7 mouse cellular contexts compared by ENCODE assay signal in the genomic region with DNA sequence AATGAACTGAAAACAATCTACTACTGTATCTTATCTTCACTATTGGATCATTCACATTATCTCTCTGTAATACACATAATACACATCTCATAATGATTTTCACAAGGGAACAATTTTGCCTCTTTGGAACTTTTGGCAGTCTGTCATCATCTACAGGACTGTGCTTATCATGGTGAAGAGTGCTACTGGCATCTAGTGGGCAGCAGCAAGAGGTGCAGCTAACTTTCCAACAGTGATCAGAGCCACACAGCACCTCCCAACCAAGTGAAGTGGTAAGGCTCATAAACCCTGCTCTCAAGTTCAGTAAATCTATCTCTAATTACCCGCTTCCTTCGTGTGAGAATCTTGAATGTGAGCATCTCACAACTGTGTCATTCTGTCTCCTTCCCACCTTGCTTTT. TPM values are rescaled to one million over a fixed set of nuclear protein-coding genes. Genes with fewer than 3 reads are reported as not detected.
DNase-seq lines count a peak whose midpoint lies in the region; ATAC-seq and TF ChIP-seq lines count a peak whose summit lies in the region.

No protein-coding gene starts in this region.

- no peak for DNase-seq in G1E (ENCODE audit: low spot score)
- peak; percentile 24 for DNase-seq in adrenal gland, postnatal 25 days
- peak; percentile 72 for DNase-seq in heart, postnatal 0 days (ENCODE audit: low spot score)
- peak; percentile 51 to 57 for DNase-seq in kidney, postnatal 4 days
- DNase-seq in ovary, postnatal 14 days (ENCODE audit: low spot score), result peak; percentile 40

- H3K27me3 ChIP-seq in G1E (ENCODE audit: insufficient read depth, low read length), result no peaks in the 10 kb centered on the region
- H3K27me3 ChIP-seq in embryonic facial prominence, embryonic 12.5 days, result no peaks in the 10 kb centered on the region
- no peaks in the 10 kb centered on the region for H3K27me3 ChIP-seq in heart, postnatal 0 days (ENCODE audit: control insufficient read depth, insufficient read depth, low read length)
- no peaks in the 10 kb centered on the region for H3K27me3 ChIP-seq in liver, embryonic 16.5 days (ENCODE audit: control insufficient read depth, insufficient read depth, low read depth, low read length)

- H3K9me3 ChIP-seq in G1E (replicated peaks), result no peaks in the 10 kb centered on the region
- H3K9me3 ChIP-seq in embryonic facial prominence, embryonic 12.5 days, result no peaks in the 10 kb centered on the region
- no peaks in the 10 kb centered on the region for H3K9me3 ChIP-seq in heart, postnatal 0 days (replicated peaks; ENCODE audit: control insufficient read depth, low read length)
- H3K9me3 ChIP-seq in liver, embryonic 16.5 days (replicated peaks; ENCODE audit: control insufficient read depth, low read length), result no peaks in the 10 kb centered on the region

- H3K4me3 ChIP-seq in G1E (ENCODE audit: low read depth, low read length), result no peak overlapping the region
- H3K4me3 ChIP-seq in embryonic facial prominence, embryonic 12.5 days, result no peak overlapping the region
- no peak overlapping the region for H3K4me3 ChIP-seq in heart, postnatal 0 days (ENCODE audit: low read depth, low read length)
- no peak overlapping the region for H3K4me3 ChIP-seq in liver, embryonic 16.5 days (ENCODE audit: low read depth, low read length)

- no peak overlapping the region for H3K27ac ChIP-seq in embryonic facial prominence, embryonic 12.5 days
- H3K27ac ChIP-seq in heart, postnatal 0 days (ENCODE audit: low read depth), result no peak overlapping the region
- no peak overlapping the region for H3K27ac ChIP-seq in liver, embryonic 16.5 days (ENCODE audit: low read length)

- no peak overlapping the region for H3K9ac ChIP-seq in embryonic facial prominence, embryonic 12.5 days
- no peak overlapping the region for H3K9ac ChIP-seq in heart, postnatal 0 days (replicated peaks; ENCODE audit: low read depth, low read length)
- no peak overlapping the region for H3K9ac ChIP-seq in liver, embryonic 16.5 days (ENCODE audit: low read depth, low read length)

- 30% methylated on average over 2 of the region's 2 CpGs for WGBS in embryonic facial prominence, embryonic 12.5 days
- 37% methylated on average over 2 of the region's 2 CpGs for WGBS in heart, postnatal 0 days
- 45% methylated on average over 2 of the region's 2 CpGs for WGBS in liver, embryonic 16.5 days (ENCODE audit: insufficient replicate concordance)

- peak; percentile 26; the same call in 1 of the 2 replicates for TF ChIP-seq CTCF in G1E (IDR thresholded peaks at IDR 0.05; ENCODE audit: low read depth, low read length)
- TF ChIP-seq CTCF in heart, postnatal 0 days (IDR thresholded peaks at IDR 0.05; ENCODE audit: low read depth), result peak; percentile 98

- peaks cover 44% of the 10 kb centered on the region for H3K36me3 ChIP-seq in G1E (replicated peaks)
- H3K36me3 ChIP-seq in embryonic facial prominence, embryonic 12.5 days, result peaks cover 3% of the 10 kb centered on the region; the same call in 1 of the 2 replicates
- H3K36me3 ChIP-seq in heart, postnatal 0 days (replicated peaks; ENCODE audit: control insufficient read depth, insufficient read depth, low read length), result peaks cover 15% of the 10 kb centered on the region
- H3K36me3 ChIP-seq in liver, embryonic 16.5 days (ENCODE audit: control insufficient read depth, insufficient read depth), result no peaks in the 10 kb centered on the region; the same call in 1 of the 2 replicates

- ATAC-seq in G1E (ENCODE audit: extremely low read depth, insufficient number of reproducible peaks, low FRiP score, poor library complexity, severe bottlenecking), result peak; percentile 81
- ATAC-seq in embryonic facial prominence, embryonic 12.5 days (ENCODE audit: insufficient number of reproducible peaks, insufficient read depth, low FRiP score, low TSS enrichment), result 0 out of 2 replicates have a peak, but pooled peaks have one; percentile 64
- no peak for ATAC-seq in heart, postnatal 0 days (ENCODE audit: insufficient read depth, low read depth)
- ATAC-seq in liver, embryonic 16.5 days (ENCODE audit: low read depth), result 0 out of 2 replicates have a peak, but pooled peaks have one; percentile 32

- H3K4me2 ChIP-seq in embryonic facial prominence, embryonic 12.5 days (replicated peaks), result no peak overlapping the region
- no peak overlapping the region for H3K4me2 ChIP-seq in heart, postnatal 0 days (ENCODE audit: low read depth, low read length)
- no peak overlapping the region for H3K4me2 ChIP-seq in liver, embryonic 16.5 days (ENCODE audit: low read depth, low read length)

- TF ChIP-seq EP300 in heart, postnatal 0 days (IDR thresholded peaks at IDR 0.05; ENCODE audit: low read depth), result no peak

- no peaks in the 10 kb centered on the region for H3K4me1 ChIP-seq in G1E (ENCODE audit: insufficient read depth, low read depth, low read length)
- H3K4me1 ChIP-seq in embryonic facial prominence, embryonic 12.5 days, result 0 out of 2 replicates have a peak, but pooled peaks cover 2% of the 10 kb centered on the region
- no peaks in the 10 kb centered on the region for H3K4me1 ChIP-seq in heart, postnatal 0 days (ENCODE audit: control insufficient read depth, insufficient read depth)
- H3K4me1 ChIP-seq in liver, embryonic 16.5 days (ENCODE audit: control insufficient read depth, low read depth, low read length), result no peaks in the 10 kb centered on the region

RNA-seq across cellular contexts. Expression of a gene that starts 44.2 kb away (rescaled TPM):
- total RNA-seq in G1E (2014; fragmentation: Nextera tagmentation) (32.2 and 37.5 TPM in 2 replicates), G1E (2017) (41.4 and 49.9 TPM in 2 replicates)
- 3.5 and 5.2 TPM in 2 replicates for polyA plus RNA-seq in G1E (2012)
- 42.2 and 49.2 TPM in 2 replicates for total RNA-seq in adrenal gland, postnatal 25 days (2021)
- 47.9 and 50.4 TPM in 2 replicates for polyA plus RNA-seq in embryonic facial prominence, embryonic 12.5 days (2016; fragmentation: Nextera tagmentation; extraction: Ambion mirVana)
- 31.0 and 32.4 TPM in 2 replicates for total RNA-seq in heart, postnatal 0 days (2014; rRNA removed; ENCODE audit: low replicate concordance)
- polyA plus RNA-seq in heart, postnatal 0 days (2015; fragmentation: Nextera tagmentation; extraction: Ambion mirVana), result 65.1 and 66.3 TPM in 2 replicates
- 19.2 and 19.4 TPM in 2 replicates for polyA plus RNA-seq in liver, embryonic 16.5 days (2015; fragmentation: Nextera tagmentation; extraction: Ambion mirVana)
